Mouse (Mus musculus) testis, adult 2 months (tissue): ENCODE results near the gene Svs1. TPM values are rescaled to one million over a fixed set of nuclear protein-coding genes. Genes with fewer than 3 reads are reported as not detected.

Source experiments
- H3K27ac ChIP-seq: fragments of 200-500 bp; 2 replicates; pipeline ENCODE4 v1.5.1; 2012; ENCODE audit warnings: low read depth, low read length; ENCODE audit not compliant: control insufficient read depth, insufficient read depth
- H3K27me3 ChIP-seq: fragments of 200-500 bp; 2 replicates; pipeline ENCODE4 v1.6.1; 2012; ENCODE audit warnings: mild to moderate bottlenecking, low read length, moderate library complexity; ENCODE audit not compliant: control insufficient read depth, insufficient read depth
- H3K36me3 ChIP-seq: fragments of 200-500 bp; 2 replicates; pipeline ENCODE4 v1.6.1; 2012; ENCODE audit warnings: mild to moderate bottlenecking, low read length; ENCODE audit not compliant: control insufficient read depth, insufficient read depth
- H3K4me1 ChIP-seq: fragments of 200-500 bp; 2 replicates; pipeline ENCODE4 v1.6.1; 2012; ENCODE audit warnings: low read length; ENCODE audit not compliant: control insufficient read depth, insufficient read depth
- H3K4me3 ChIP-seq: fragments of 200-500 bp; 2 replicates; pipeline ENCODE4 v1.5.1; 2012; ENCODE audit warnings: low read depth, mild to moderate bottlenecking, low read length, moderate library complexity, mixed read lengths; ENCODE audit not compliant: control insufficient read depth
- CTCF ChIP-seq: fragments of 200-500 bp; IDR thresholded peaks from 2 replicates; pipeline ENCODE4 v1.5.1; 2012; ENCODE audit warnings: low read depth, mild to moderate bottlenecking, inconsistent platforms, low read length, moderate library complexity; ENCODE audit not compliant: control insufficient read depth, insufficient read depth, insufficient replicate concordance
- POLR2A ChIP-seq: fragments of 200-500 bp; IDR thresholded peaks from 2 replicates; pipeline ENCODE4 v1.6.1; 2012; ENCODE audit warnings: low read depth, mild to moderate bottlenecking, inconsistent platforms, low read length, moderate library complexity; ENCODE audit not compliant: control insufficient read depth
- polyA plus RNA-seq: library from polyadenylated mRNA; depleted of rRNA; stranded (reverse); fragments of >200 nt; gene quantifications from 2 replicates; pipeline ENCODE4 v1.2.3, GENCODE M21; 2012

Gene Svs1
- polyA plus RNA-seq, 1 experiment, result not detected

DNA sequence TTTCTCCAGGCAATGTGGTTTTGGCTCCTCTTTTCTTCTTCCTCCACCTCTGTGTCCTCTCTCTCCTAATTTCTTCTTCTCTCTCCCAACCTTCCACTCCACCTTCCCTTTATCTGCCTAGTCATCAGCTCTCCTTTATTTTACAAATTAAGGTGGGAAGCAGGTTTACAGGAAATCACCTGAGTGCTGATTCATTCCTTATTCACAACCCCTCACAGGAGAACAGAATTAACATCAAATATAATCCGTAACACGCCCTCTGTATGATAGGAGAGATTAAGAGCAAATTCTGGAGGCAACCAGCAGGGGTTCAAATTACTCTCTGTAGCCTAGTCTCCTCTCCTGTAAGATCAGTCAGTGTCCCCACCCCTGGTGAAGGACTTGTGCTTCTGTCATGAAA, 35.7 kb downstream of the Svs1 start:
- no peak overlapping the region for H3K4me3 ChIP-seq
- no peak for TF ChIP-seq POLR2A
- no peak for TF ChIP-seq CTCF
- H3K4me1 ChIP-seq, result no peaks in the 10 kb centered on the region
- H3K36me3 ChIP-seq, result no peaks in the 10 kb centered on the region
- no peak overlapping the region for H3K27ac ChIP-seq
- H3K27me3 ChIP-seq, result no peaks in the 10 kb centered on the region

DNA sequence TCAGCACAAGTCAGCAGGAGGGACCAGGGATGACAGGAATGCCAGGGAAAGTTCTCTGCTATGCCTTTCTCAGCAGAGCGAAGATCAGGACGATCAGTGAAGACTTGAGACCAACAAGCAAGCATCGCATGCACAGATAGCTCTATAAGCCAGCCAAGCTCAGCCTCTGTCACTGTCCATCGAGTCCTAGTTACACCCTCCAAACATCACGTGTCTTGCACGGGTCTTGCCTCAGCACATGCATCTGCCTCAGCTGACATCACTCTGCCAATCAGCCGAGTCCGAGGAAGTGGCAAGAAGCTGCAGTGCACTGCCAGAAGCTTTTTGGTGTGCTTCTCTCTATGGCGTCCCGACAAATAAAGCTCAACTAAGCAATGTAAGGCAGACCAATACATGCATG, 36.7 kb downstream of the Svs1 start:
- no peak overlapping the region for H3K4me3 ChIP-seq
- H3K36me3 ChIP-seq, result no peaks in the 10 kb centered on the region
- TF ChIP-seq POLR2A (no peak), CTCF (no peak)
- no peaks in the 10 kb centered on the region for H3K4me1 ChIP-seq
- no peak overlapping the region for H3K27ac ChIP-seq
- no peaks in the 10 kb centered on the region for H3K27me3 ChIP-seq

DNA sequence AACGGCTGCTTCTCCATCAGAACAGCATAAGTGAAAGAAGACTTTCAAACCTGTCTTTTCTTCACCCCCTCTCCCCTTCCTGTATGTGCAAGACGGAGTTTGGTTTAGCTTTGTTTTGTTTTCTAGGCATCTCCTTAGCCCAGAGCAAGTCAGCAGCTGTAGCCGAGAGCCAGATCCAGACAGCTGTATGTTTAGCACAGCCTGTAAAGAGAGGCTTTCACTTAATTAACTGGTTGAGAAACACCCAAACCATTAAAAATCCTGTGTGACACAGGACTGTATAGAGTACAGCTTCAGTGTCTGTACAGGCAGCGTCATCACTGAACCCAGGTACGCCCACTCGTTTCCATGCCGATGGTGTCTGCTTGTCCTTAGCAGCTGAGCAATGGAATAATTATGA, 38.6 kb downstream of the Svs1 start:
- H3K36me3 ChIP-seq, result no peaks in the 10 kb centered on the region
- TF ChIP-seq POLR2A, result no peak
- no peaks in the 10 kb centered on the region for H3K27me3 ChIP-seq
- H3K27ac ChIP-seq, result no peak overlapping the region
- H3K4me3 ChIP-seq, result no peak overlapping the region
- H3K4me1 ChIP-seq, result no peaks in the 10 kb centered on the region

DNA sequence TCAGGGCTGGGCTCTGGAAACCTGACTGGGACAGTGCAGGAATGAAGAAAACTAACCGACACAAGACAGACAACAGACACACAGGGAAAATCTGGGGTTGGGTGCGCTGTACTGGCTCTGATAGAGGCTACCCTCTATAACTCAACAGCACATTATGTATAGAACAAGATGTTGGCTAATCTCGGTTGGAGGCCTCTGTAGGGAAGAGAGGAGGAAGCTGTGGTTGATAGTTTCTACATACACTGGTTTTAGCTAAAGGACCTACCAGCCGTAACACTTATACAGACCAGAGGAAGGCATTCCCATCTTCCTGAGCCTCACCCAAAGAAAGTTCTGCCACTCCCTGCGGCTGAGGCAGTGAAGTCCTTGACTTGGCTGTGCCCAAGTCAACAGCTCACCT, 39.8 kb downstream of the Svs1 start:
- Histone ChIP-seq H3K4me1 (no peaks in the 10 kb centered on the region), H3K27ac (no peak overlapping the region), H3K27me3 (no peaks in the 10 kb centered on the region), H3K36me3 (no peaks in the 10 kb centered on the region), H3K4me3 (no peak overlapping the region)
- TF ChIP-seq CTCF, result no peak
- no peak for TF ChIP-seq POLR2A

DNA sequence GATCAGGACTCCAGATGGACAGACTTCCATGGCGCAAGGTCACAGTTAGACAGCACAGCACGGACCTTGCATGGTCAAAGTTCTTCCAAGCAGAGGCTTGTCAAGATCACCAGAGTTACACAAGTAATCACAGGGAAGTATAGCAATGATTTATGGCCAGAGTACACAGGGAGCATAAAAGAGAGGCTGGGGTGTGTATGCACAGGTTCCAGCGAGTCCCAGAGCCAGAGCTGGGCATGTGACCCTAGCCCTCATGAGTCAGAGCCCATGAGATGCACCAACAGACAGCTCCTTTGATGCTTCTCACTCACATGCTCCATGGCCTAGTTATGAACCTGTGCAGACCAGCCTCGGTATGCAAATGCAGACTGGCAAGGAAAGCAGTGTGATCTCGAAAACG, 41.4 kb downstream of the Svs1 start:
- no peaks in the 10 kb centered on the region for H3K4me1 ChIP-seq
- no peaks in the 10 kb centered on the region for H3K36me3 ChIP-seq
- no peak overlapping the region for H3K27ac ChIP-seq
- no peak for TF ChIP-seq POLR2A
- no peak for TF ChIP-seq CTCF
- H3K27me3 ChIP-seq, result no peaks in the 10 kb centered on the region
- no peak overlapping the region for H3K4me3 ChIP-seq

DNA sequence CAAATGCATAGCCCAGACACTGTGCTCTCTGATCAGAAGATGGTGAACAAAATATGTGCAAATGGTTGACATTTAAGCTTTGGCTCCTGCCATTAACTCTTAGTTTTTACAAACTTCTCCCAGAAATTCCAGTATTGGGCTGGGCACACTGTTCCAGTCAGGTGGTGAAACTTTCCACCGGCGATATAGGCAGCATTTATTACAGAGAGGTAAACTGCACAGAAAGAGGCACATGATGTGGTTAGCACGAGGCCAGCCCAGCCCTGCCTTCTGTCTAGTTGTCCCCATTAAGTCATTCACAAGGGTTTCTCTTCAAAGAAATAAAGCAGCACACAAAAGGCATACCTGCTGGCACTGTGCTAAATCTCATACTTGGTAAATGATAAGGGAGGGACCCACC, 42.0 kb downstream of the Svs1 start:
- H3K36me3 ChIP-seq, result no peaks in the 10 kb centered on the region
- H3K27me3 ChIP-seq, result no peaks in the 10 kb centered on the region
- no peaks in the 10 kb centered on the region for H3K4me1 ChIP-seq
- no peak for TF ChIP-seq CTCF
- no peak for TF ChIP-seq POLR2A
- no peak overlapping the region for H3K27ac ChIP-seq
- no peak overlapping the region for H3K4me3 ChIP-seq

DNA sequence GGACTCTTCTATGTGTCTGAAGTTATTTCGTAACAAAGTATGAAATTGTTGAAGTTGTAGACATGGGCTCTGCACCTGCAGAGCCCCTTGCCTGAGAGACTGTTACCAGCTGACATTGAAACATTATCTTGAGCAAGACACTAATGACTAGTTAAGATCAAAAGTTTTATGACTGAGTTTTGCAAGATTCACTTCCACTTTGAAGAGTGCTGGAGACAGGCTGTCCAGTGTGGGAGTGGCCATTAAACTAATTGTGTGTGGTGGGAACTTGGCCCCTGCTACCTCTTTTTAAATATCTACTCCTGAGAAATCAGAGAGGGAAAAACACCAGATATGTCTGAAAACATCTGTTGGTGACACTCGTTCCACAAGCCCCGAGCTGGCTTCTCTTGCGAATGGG, 44.6 kb downstream of the Svs1 start:
- Histone ChIP-seq H3K27me3 (no peaks in the 10 kb centered on the region), H3K36me3 (no peaks in the 10 kb centered on the region), H3K4me3 (no peak overlapping the region), H3K4me1 (no peaks in the 10 kb centered on the region), H3K27ac (no peak overlapping the region)
- no peak for TF ChIP-seq POLR2A

DNA sequence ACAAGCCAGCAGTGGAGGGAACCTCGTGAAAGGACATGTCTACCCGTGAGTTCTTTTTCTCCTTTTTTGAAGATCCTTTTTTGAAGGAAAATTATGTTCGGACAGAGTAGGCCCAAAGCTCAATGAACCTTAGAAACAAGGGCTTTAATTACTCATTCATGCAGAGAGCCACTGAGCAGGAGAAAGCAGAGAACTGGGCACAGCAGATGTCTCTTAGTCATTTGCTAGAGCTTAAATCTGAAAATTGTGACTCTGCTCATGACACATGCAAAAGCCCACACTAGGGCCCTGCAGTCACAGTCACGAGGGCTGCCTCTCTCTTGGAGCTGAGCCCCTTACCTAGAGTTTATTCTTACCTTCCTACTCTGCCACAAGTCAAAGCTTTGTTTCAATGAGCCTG, 46.1 kb downstream of the Svs1 start:
- no peak overlapping the region for H3K27ac ChIP-seq
- H3K4me3 ChIP-seq, result no peak overlapping the region
- H3K4me1 ChIP-seq, result peaks cover 5% of the 10 kb centered on the region
- no peaks in the 10 kb centered on the region for H3K36me3 ChIP-seq
- TF ChIP-seq POLR2A (no peak), CTCF (no peak)
- H3K27me3 ChIP-seq, result no peaks in the 10 kb centered on the region; the same call in 1 of the 2 replicates
